Mouse (Mus musculus) MEL (cell line): ENCODE results near the gene Eomes. TPM values are rescaled to one million over a fixed set of nuclear protein-coding genes. Genes with fewer than 3 reads are reported as not detected.

Experiments used
- DNase-seq: peaks from one replicate; pipeline ENCODE4 v3.0.0; 2011; ENCODE audit warnings: low read depth, low spot score
- H3K27ac ChIP-seq: 2 replicates; pipeline ENCODE4 v1.5.1; 2012; ENCODE audit warnings: low read depth, mild to moderate bottlenecking, control low read depth, low read length, moderate library complexity; ENCODE audit not compliant: control insufficient read depth
- H3K27me3 ChIP-seq, 2 experiments: fragments of 150-350 bp in 1 of 2; sonication (generic) in 1 of 2; 2 replicates each; pipeline ENCODE4 v1.6.1; 2012; ENCODE audit warnings: low read length in 2 of 2, mild to moderate bottlenecking in 2 of 2, improper control_type of control experiment in 1 of 2, moderate library complexity in 1 of 2; ENCODE audit not compliant: insufficient read depth in 2 of 2, control insufficient read depth in 1 of 2
- H3K36me3 ChIP-seq, 2 experiments: 2 replicates each; pipeline ENCODE4 v1.6.1; 2012 to 2014; ENCODE audit warnings: low read length in 2 of 2, improper control_type of control experiment in 1 of 2, inconsistent platforms in 1 of 2, mild to moderate bottlenecking in 1 of 2; ENCODE audit not compliant: insufficient read depth in 2 of 2, control insufficient read depth in 1 of 2
- H3K4me1 ChIP-seq, 2 experiments: fragments of 150-350 bp in 1 of 2; sonication (generic) in 1 of 2; 2 replicates each; pipeline ENCODE4 v1.6.1; 2012; ENCODE audit warnings: low read length in 2 of 2, improper control_type of control experiment in 1 of 2, mild to moderate bottlenecking in 1 of 2; ENCODE audit not compliant: insufficient read depth in 2 of 2, control insufficient read depth in 1 of 2
- H3K4me3 ChIP-seq, 2 experiments: fragments of 150-350 bp in 1 of 2; sonication (generic) in 1 of 2; 2 replicates each; pipeline ENCODE4 v1.5.1; 2012; ENCODE audit warnings: low read depth in 2 of 2, low read length in 2 of 2, mild to moderate bottlenecking in 2 of 2, moderate library complexity in 2 of 2, control low read depth in 1 of 2, improper control_type of control experiment in 1 of 2; ENCODE audit not compliant: control insufficient read depth in 1 of 2, insufficient read depth in 1 of 2
- H3K79me2 ChIP-seq: 2 replicates; pipeline ENCODE4 v1.6.1; 2012; ENCODE audit warnings: mild to moderate bottlenecking, low read length, moderate library complexity; ENCODE audit not compliant: control insufficient read depth, poor library complexity, insufficient read depth
- H3K9ac ChIP-seq: 2 replicates; pipeline ENCODE4 v1.6.1; 2012; ENCODE audit warnings: low read depth, mild to moderate bottlenecking, control low read depth, low read length, moderate library complexity; ENCODE audit not compliant: control insufficient read depth, poor library complexity, severe bottlenecking
- H3K9me3 ChIP-seq: fragments of 150-350 bp; sonication (generic); replicated peaks from 2 replicates; pipeline ENCODE4 v1.6.1; 2012; ENCODE audit warnings: mild to moderate bottlenecking, low read length, improper control_type of control experiment, moderate library complexity; ENCODE audit not compliant: insufficient read depth
- CHD2 ChIP-seq: IDR thresholded peaks from 2 replicates; pipeline ENCODE4 v1.6.1; 2011; ENCODE audit warnings: low read length, improper control_type of control experiment
- GABPA ChIP-seq: IDR thresholded peaks from 2 replicates; pipeline ENCODE4 v1.6.1; 2012; ENCODE audit warnings: low read depth, mild to moderate bottlenecking, inconsistent platforms, low read length, improper control_type of control experiment, moderate library complexity
- HCFC1 ChIP-seq: IDR thresholded peaks from 2 replicates; pipeline ENCODE4 v1.6.1; 2012; ENCODE audit warnings: low read depth, mild to moderate bottlenecking, inconsistent platforms, low read length, improper control_type of control experiment, moderate library complexity
- KAT2A ChIP-seq: conservative IDR thresholded peaks from 2 replicates; pipeline ENCODE4 v1.6.1; 2012; ENCODE audit warnings: low read depth, low read length, improper control_type of control experiment, inconsistent platforms
- MAX ChIP-seq: IDR thresholded peaks from 2 replicates; pipeline ENCODE4 v1.6.1; 2011; ENCODE audit warnings: low read length, improper control_type of control experiment
- MYC ChIP-seq: IDR thresholded peaks from 2 replicates; pipeline ENCODE4 v1.6.1; 2011; ENCODE audit warnings: low read depth, mild to moderate bottlenecking, low read length, improper control_type of control experiment, moderate library complexity
- NELFE ChIP-seq: IDR thresholded peaks from 2 replicates; pipeline ENCODE4 v1.6.1; 2011; ENCODE audit warnings: low read depth, low read length, improper control_type of control experiment
- POLR2A ChIP-seq, 2 experiments: IDR thresholded peaks; 2 replicates each; pipeline ENCODE4 v1.6.1; 2011 to 2012; ENCODE audit warnings: low read length in 2 of 2, mild to moderate bottlenecking in 2 of 2, control low read depth in 1 of 2, improper control_type of control experiment in 1 of 2, low read depth in 1 of 2, moderate library complexity in 1 of 2; ENCODE audit not compliant: control insufficient read depth in 1 of 2, insufficient read depth in 1 of 2, poor library complexity in 1 of 2
- POLR2AphosphoS5 ChIP-seq: IDR thresholded peaks from 2 replicates; pipeline ENCODE4 v1.6.1; 2012; ENCODE audit warnings: low read depth, borderline replicate concordance, mild to moderate bottlenecking, inconsistent platforms, low read length, moderate library complexity, mixed read lengths
- RAD21 ChIP-seq: IDR thresholded peaks from 2 replicates; pipeline ENCODE4 v1.6.1; 2011; ENCODE audit warnings: mild to moderate bottlenecking, low read depth, low read length, improper control_type of control experiment
- TAL1 ChIP-seq: IDR thresholded peaks from 2 replicates; pipeline ENCODE4 v1.6.1; 2012; ENCODE audit warnings: mild to moderate bottlenecking, inconsistent platforms, low read length, moderate library complexity, mixed read lengths
- USF1 ChIP-seq: IDR thresholded peaks from 2 replicates; pipeline ENCODE4 v1.6.1; 2014; ENCODE audit warnings: low read depth, mild to moderate bottlenecking, inconsistent platforms, low read length, improper control_type of control experiment, moderate library complexity
- USF2 ChIP-seq, 2 experiments: IDR thresholded peaks; 2 replicates each; pipeline ENCODE4 v1.6.1; 2011 to 2012; ENCODE audit warnings: improper control_type of control experiment in 2 of 2, low read length in 2 of 2, borderline replicate concordance in 1 of 2, inconsistent platforms in 1 of 2, low read depth in 1 of 2, mild to moderate bottlenecking in 1 of 2; ENCODE audit not compliant: insufficient read depth in 1 of 2
- ZC3H11A ChIP-seq: IDR thresholded peaks from 2 replicates; pipeline ENCODE4 v1.6.1; 2012; ENCODE audit warnings: low read depth, mild to moderate bottlenecking, inconsistent platforms, low read length, improper control_type of control experiment
- ZMIZ1 ChIP-seq: IDR thresholded peaks from 2 replicates; pipeline ENCODE4 v1.6.1; 2012; ENCODE audit warnings: low read depth, mild to moderate bottlenecking, inconsistent platforms, low read length, improper control_type of control experiment, moderate library complexity
- polyA plus RNA-seq, 2 experiments: library from polyadenylated mRNA; stranded (reverse) in 1 of 2; unstranded in 1 of 2; fragments of >175 nt in 1 of 2; fragments of >200 nt in 1 of 2; gene quantifications; 2 replicates each; pipeline versions ENCODE4 v1.2.1 to v1.2.4; 2012; ENCODE audit warnings: low replicate concordance in 2 of 2, low read depth in 1 of 2; ENCODE audit not compliant: insufficient read length in 2 of 2, insufficient read depth in 1 of 2, missing spikeins in 1 of 2
- total RNA-seq: library from RNA; depleted of rRNA; stranded (reverse); fragments of 300-350 nt; gene quantifications from 2 replicates; pipeline ENCODE4 v1.2.3, GENCODE M21; 2012

Gene Eomes
- total and polyA plus RNA-seq, 3 experiments: not detected

- TF ChIP-seq POLR2A (IDR thresholded peaks at IDR 0.05; ENCODE audit: control insufficient read depth in 1 of 2, insufficient read depth in 1 of 2, low read depth in 1 of 2, low read length in 2 of 2, poor library complexity in 1 of 2) (no peak), GABPA (no peak), NELFE (no peak)
- H3K9ac ChIP-seq: no peak overlapping the region
- no peak overlapping the region for H3K4me3 ChIP-seq
- no peaks in the 10 kb centered on the region; a peak in 1 of 4 replicates for H3K4me1 ChIP-seq
- no peaks in the 10 kb centered on the region for H3K9me3 ChIP-seq
- H3K27ac ChIP-seq: no peak overlapping the region
- no peaks in the 10 kb centered on the region for H3K27me3 ChIP-seq
- DNase-seq: no peak
- H3K79me2 ChIP-seq: peaks cover 11% of the 10 kb centered on the region; the same call in 1 of the 2 replicates
- H3K36me3 ChIP-seq: peaks cover 0 to 25% of the 10 kb centered on the region in 2 experiments; a peak in 2 of 4 replicates
Observed at GRCm38 (mm10) chr9:118523738-118524137, 45.7 kb downstream of the Eomes start.

DNA sequence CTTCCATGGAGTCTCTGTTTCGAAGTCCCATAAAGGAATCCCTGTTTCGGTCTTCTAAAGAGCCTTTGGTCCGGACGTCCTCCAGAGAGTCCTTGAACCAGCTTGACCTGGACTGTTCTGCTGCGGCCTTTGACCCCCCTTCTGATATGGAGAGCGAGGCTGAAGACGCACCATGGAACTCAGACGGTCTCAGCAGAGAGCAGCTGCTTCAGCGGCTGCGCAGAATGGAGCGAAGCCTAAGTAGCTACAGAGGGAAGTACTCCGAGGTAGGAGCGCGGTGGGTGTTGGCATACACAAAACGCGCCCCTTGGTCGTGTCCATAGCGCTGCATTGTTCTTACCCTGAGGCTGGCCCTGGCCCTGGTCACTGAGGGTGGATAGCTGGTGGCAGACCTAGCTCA is 49.0 kb downstream of the Eomes start:
- DNase-seq: no peak
- H3K9ac ChIP-seq: no peak overlapping the region
- H3K4me1 ChIP-seq: no peaks in the 10 kb centered on the region; a peak in 1 of 4 replicates
- H3K4me3 ChIP-seq: no peak overlapping the region
- no peak for TF ChIP-seq USF2 (IDR thresholded peaks at IDR 0.05; ENCODE audit: borderline replicate concordance in 1 of 2, insufficient read depth in 1 of 2, low read depth in 1 of 2, low read length in 2 of 2)
- no peak for TF ChIP-seq HCFC1
- TF ChIP-seq POLR2AphosphoS5: no peak
- TF ChIP-seq MAX: no peak
- TF ChIP-seq TAL1: no peak
- TF ChIP-seq USF1: no peak
- no peak for TF ChIP-seq POLR2A (IDR thresholded peaks at IDR 0.05; ENCODE audit: control insufficient read depth in 1 of 2, insufficient read depth in 1 of 2, low read depth in 1 of 2, low read length in 2 of 2, poor library complexity in 1 of 2)
- no peak for TF ChIP-seq RAD21
- no peak for TF ChIP-seq ZC3H11A
- TF ChIP-seq MYC: no peak
- H3K36me3 ChIP-seq: peaks cover 0 to 28% of the 10 kb centered on the region in 2 experiments; a peak in 2 of 4 replicates
- no peak overlapping the region for H3K27ac ChIP-seq
- H3K79me2 ChIP-seq: no peaks in the 10 kb centered on the region
- no peaks in the 10 kb centered on the region for H3K27me3 ChIP-seq
- no peaks in the 10 kb centered on the region for H3K9me3 ChIP-seq

DNA sequence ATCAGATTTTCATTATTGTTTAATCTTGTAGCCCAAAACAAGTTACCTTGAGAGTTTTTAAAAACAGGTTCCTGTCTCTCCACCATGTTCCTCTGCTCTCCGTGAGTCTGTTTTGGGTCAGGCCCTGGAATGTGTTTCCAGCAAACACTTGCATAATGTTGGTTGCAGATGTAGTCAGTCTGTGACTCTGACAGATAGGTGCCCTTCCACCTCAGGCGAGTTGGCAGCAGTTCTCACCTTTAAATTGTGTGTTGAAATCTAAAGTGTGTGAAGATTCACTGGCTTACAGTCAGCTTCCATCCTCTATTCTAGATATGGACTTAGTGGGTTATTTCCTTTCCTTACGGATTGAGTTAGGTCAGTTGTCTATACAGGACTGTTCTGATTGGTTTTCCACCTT is 51.8 kb downstream of the Eomes start:
- Histone ChIP-seq H3K27me3 (no peaks in the 10 kb centered on the region), H3K36me3 (peaks cover 0 to 31% of the 10 kb centered on the region in 2 experiments; a peak in 2 of 4 replicates)
- no peak for TF ChIP-seq CHD2
- TF ChIP-seq ZMIZ1: no peak
- no peak for TF ChIP-seq KAT2A

More for the DNA sequence above, 51.8 kb downstream of the Eomes start:
- Histone ChIP-seq H3K9ac (no peak overlapping the region), H3K4me3 (no peak overlapping the region), H3K27ac (no peak overlapping the region), H3K9me3 (no peaks in the 10 kb centered on the region), H3K4me1 (no peaks in the 10 kb centered on the region; a peak in 1 of 4 replicates), H3K79me2 (no peaks in the 10 kb centered on the region)
- DNase-seq: no peak
